Comparison of ENCODE assay signal across 8 mouse cellular contexts in the genomic region with DNA sequence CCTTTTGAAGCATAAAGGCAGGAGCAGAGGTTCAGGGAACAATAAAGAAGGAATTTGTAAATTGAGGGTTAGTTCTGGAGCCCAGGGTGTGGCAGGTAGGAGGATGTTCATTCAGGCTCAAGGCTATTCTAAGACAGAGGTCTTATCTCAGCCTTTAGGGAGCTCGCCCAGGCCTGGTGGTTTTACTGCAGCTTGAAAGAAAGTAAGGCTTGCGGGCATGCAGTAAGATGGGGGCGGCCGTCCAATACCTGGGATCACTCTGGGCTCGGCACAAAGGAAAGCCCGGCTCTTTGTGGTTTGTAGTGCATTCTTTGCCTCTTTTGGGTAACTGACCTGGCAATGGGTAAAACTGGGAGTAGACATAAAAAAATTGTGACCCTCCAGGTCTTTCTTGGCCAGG. TPM values are rescaled to one million over a fixed set of nuclear protein-coding genes. Genes with fewer than 3 reads are reported as not detected.
A peak's percentile ranks its signal among the peaks of the same experiment; 100 is the strongest.
DNase-seq lines count a peak whose midpoint lies in the region; ATAC-seq and TF ChIP-seq lines count a peak whose summit lies in the region.

No protein-coding gene starts in this region.

- peak overlapping the region; percentile 64 for H3K4me2 ChIP-seq in heart, postnatal 0 days (ENCODE audit: low read depth, low read length)
- H3K4me2 ChIP-seq in limb, embryonic 15.5 days, result peak overlapping the region; percentile 61
- peak overlapping the region; percentile 82 for H3K4me2 ChIP-seq in myocyte (ENCODE audit: low read depth)

- no peak for TF ChIP-seq EP300 in heart, postnatal 0 days (IDR thresholded peaks at IDR 0.05; ENCODE audit: low read depth)

- peak overlapping the region; percentile 91 for H3K9ac ChIP-seq in heart, postnatal 0 days (replicated peaks; ENCODE audit: low read depth, low read length)
- H3K9ac ChIP-seq in limb, embryonic 15.5 days, result peak overlapping the region; percentile 77; the same call in 1 of the 2 replicates

- peak; percentile 8 to 23 for DNase-seq in cerebellum, adult 18-20 months
- DNase-seq in cerebellum, adult 8-10 months, result no peak
- peak; percentile 11 for DNase-seq in 3134 (ENCODE audit: extremely low read depth, insufficient read length, low spot score)
- peak; percentile 33 for DNase-seq in c-Kit-positive CD71-positive TER-119-positive erythroid progenitor cells, embryonic 14.5 days (ENCODE audit: low spot score)
- DNase-seq in heart, postnatal 0 days (ENCODE audit: low spot score), result no peak
- DNase-seq in layer of hippocampus, postnatal 25 days (ENCODE audit: extremely low spot score in 1 of 2, low spot score in 1 of 2), result no peak

- H3K79me2 ChIP-seq in myocyte (ENCODE audit: control insufficient read depth, insufficient read depth), result peaks cover 42% of the 10 kb centered on the region

- H3K4me1 ChIP-seq in heart, postnatal 0 days (ENCODE audit: control insufficient read depth, insufficient read depth), result peaks cover 21% of the 10 kb centered on the region
- H3K4me1 ChIP-seq in limb, embryonic 15.5 days, result peaks cover 13% of the 10 kb centered on the region

- 13% methylated on average over 6 of the region's 6 CpGs for WGBS in heart, postnatal 0 days
- WGBS in limb, embryonic 15.5 days, result 20% methylated on average over 6 of the region's 6 CpGs

- no peaks in the 10 kb centered on the region for H3K27me3 ChIP-seq in heart, postnatal 0 days (ENCODE audit: control insufficient read depth, insufficient read depth, low read length)
- no peaks in the 10 kb centered on the region for H3K27me3 ChIP-seq in limb, embryonic 15.5 days
- no peaks in the 10 kb centered on the region for H3K27me3 ChIP-seq in myocyte (ENCODE audit: control insufficient read depth, insufficient read depth, insufficient read length)

- peak overlapping the region; percentile 99 for H3K27ac ChIP-seq in heart, postnatal 0 days (ENCODE audit: low read depth)
- H3K27ac ChIP-seq in limb, embryonic 15.5 days, result peak overlapping the region; percentile 97

- peak overlapping the region; percentile 63 for H3ac ChIP-seq in myocyte (ENCODE audit: control insufficient read depth, insufficient read length)

- H3K9me3 ChIP-seq in heart, postnatal 0 days (replicated peaks; ENCODE audit: control insufficient read depth, low read length), result 0 out of 2 replicates have a peak, but pooled peaks cover 3% of the 10 kb centered on the region
- no peaks in the 10 kb centered on the region for H3K9me3 ChIP-seq in limb, embryonic 15.5 days

- peaks cover 22% of the 10 kb centered on the region for H3K36me3 ChIP-seq in heart, postnatal 0 days (replicated peaks; ENCODE audit: control insufficient read depth, insufficient read depth, low read length)
- H3K36me3 ChIP-seq in limb, embryonic 15.5 days, result peaks cover 21% of the 10 kb centered on the region
- H3K36me3 ChIP-seq in myocyte (ENCODE audit: control insufficient read depth, insufficient read depth), result peaks cover 18% of the 10 kb centered on the region

- TF ChIP-seq POLR2A in myocyte (IDR thresholded peaks at IDR 0.05; ENCODE audit: insufficient read length, low read depth), result no peak

- TF ChIP-seq CTCF in heart, postnatal 0 days (IDR thresholded peaks at IDR 0.05; ENCODE audit: low read depth), result no peak

- ATAC-seq in heart, postnatal 0 days (ENCODE audit: insufficient read depth, low read depth), result no peak
- no peak for ATAC-seq in limb, embryonic 15.5 days (ENCODE audit: insufficient number of reproducible peaks, low FRiP score, low TSS enrichment, low read depth)

- peak overlapping the region; percentile 90 for H3K4me3 ChIP-seq in heart, postnatal 0 days (ENCODE audit: low read depth, low read length)
- H3K4me3 ChIP-seq in limb, embryonic 15.5 days, result peak overlapping the region; percentile 92
- peak overlapping the region; percentile 54 for H3K4me3 ChIP-seq in myocyte

TF ChIP-seq in myocyte, 11 proteins besides CTCF, POLR2A, EP300 and RAD21:
- no peak for TF ChIP-seq REST (IDR thresholded peaks at IDR 0.05; ENCODE audit: insufficient read depth, insufficient read length)
- no peak for TF ChIP-seq MYOG (IDR thresholded peaks at IDR 0.05; ENCODE audit: control insufficient read depth in 1 of 3, insufficient read depth in 1 of 3, insufficient read length in 2 of 3, low read depth in 2 of 3)
- no peak for TF ChIP-seq MAX (IDR thresholded peaks at IDR 0.05; ENCODE audit: low read depth)
- no peak for TF ChIP-seq USF1 (IDR thresholded peaks at IDR 0.05; ENCODE audit: low read depth)
- no peak for TF ChIP-seq TCF12 (IDR thresholded peaks at IDR 0.05; ENCODE audit: insufficient read depth, poor library complexity, severe bottlenecking)
- no peak for TF ChIP-seq POLR2AphosphoS2 (IDR thresholded peaks at IDR 0.05; ENCODE audit: insufficient read length, low read depth)
- TF ChIP-seq MYOD1 (IDR thresholded peaks at IDR 0.05; ENCODE audit: control insufficient read depth in 1 of 3, insufficient read length in 2 of 3, low read depth in 2 of 3), result no peak
- no peak for TF ChIP-seq SRF (IDR thresholded peaks at IDR 0.05; ENCODE audit: control insufficient read depth, insufficient read length, low read depth)
- no peak for TF ChIP-seq E2F4 (IDR thresholded peaks at IDR 0.05; ENCODE audit: insufficient read depth)
- no peak for TF ChIP-seq CEBPB (IDR thresholded peaks at IDR 0.05; ENCODE audit: insufficient read depth, poor library complexity, severe bottlenecking)
- TF ChIP-seq TCF3 (IDR thresholded peaks at IDR 0.05; ENCODE audit: insufficient read length, low read depth), result no peak

RNA-seq across cellular contexts. Expression of gene Zfp568, which starts 0.8 kb away (rescaled TPM):
- 38.3 and 39.3 TPM in 2 replicates for total RNA-seq in heart, postnatal 0 days (2014; rRNA removed; ENCODE audit: low replicate concordance)
- polyA plus RNA-seq in heart, postnatal 0 days (2015; fragmentation: Nextera tagmentation; extraction: Ambion mirVana), result 9.5 and 13.6 TPM in 2 replicates
- 17.9 and 27.5 TPM in 2 replicates for polyA plus RNA-seq in limb, embryonic 15.5 days (2015; fragmentation: Nextera tagmentation; extraction: Ambion mirVana)
- polyA plus RNA-seq in myocyte (2012; fragmentation: generic; extraction: Trizol), result 27.4 TPM
- 1 to 10 TPM; 2.5 to 3.5 TPM for total RNA-seq in layer of hippocampus, postnatal 25 days (2021)

RNA-seq across cellular contexts. Expression of gene Zfp74, which starts 29.0 kb away (rescaled TPM):
- 2.0 and 3.2 TPM in 2 replicates for total RNA-seq in heart, postnatal 0 days (2014; rRNA removed; ENCODE audit: low replicate concordance)
- polyA plus RNA-seq in heart, postnatal 0 days (2015; fragmentation: Nextera tagmentation; extraction: Ambion mirVana), result 5.4 and 5.5 TPM in 2 replicates
- 11.5 and 11.6 TPM in 2 replicates for polyA plus RNA-seq in limb, embryonic 15.5 days (2015; fragmentation: Nextera tagmentation; extraction: Ambion mirVana)
- polyA plus RNA-seq in myocyte (2012; fragmentation: generic; extraction: Trizol), result 1.5 TPM
- total RNA-seq in layer of hippocampus, postnatal 25 days (2021), result 10 to 100 TPM; 15.1 to 16.7 TPM

Comparison
In these comparisons a context has a peak if more than half of its experiments do, and no peak if none do; other contexts are left out.
1. DNase-seq: peak in cerebellum, adult 18-20 months (2 of 2), 3134 (single experiment) and c-Kit-positive CD71-positive TER-119-positive erythroid progenitor cells, embryonic 14.5 days (single experiment); none in cerebellum, adult 8-10 months (single experiment), heart, postnatal 0 days (single experiment) and layer of hippocampus, postnatal 25 days (0 of 2).
2. Peak in every context shown above with its lines, with median percentiles within 50 percentile points of each other: H3K4me2 ChIP-seq and H3K4me3 ChIP-seq.